Mouse (Mus musculus) kidney, postnatal 14 days (tissue): Measurements from ENCODE around the gene Rpp38.

Experiments used
- DNase-seq: peaks from one replicate; pipeline ENCODE4 v3.0.0; 2022; ENCODE audit warnings: mixed read lengths

Rpp38 gene

DNA sequence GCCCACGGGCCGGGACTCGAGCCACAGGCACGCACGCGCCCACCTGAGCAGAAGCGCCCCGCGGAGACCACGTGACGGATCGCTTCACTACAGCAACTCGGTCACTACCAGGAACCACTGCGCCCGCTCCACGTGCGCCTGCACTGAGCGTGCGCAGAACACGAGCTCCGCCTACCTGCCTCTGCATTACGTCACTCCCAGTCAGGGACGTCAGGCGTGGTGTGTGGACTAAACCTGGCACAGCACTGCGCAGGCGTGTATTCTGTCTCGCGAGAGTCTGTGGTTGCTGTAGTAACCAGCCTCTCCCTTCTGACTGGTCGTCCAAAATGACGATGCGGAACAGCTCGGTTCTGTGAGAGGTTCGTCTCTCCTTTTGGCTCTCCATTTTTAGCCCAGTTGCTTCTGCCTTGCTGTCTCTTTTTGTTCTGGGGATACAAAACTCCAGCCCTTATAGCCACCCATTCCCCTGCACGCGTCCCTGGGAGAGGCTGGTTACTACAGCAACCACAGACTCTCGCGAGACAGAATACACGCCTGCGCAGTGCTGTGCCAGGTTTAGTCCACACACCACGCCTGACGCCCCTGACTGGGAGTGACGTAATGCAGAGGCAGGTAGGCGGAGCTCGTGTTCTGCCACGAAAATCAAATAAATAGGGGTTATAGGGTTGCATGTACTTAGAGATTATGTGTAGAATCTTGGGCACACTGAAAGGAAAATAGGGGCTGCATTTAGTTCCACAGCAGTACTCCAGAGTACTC, at the start of gene Rpp38:
Gene Rpp38 (minus strand): TSS at position 160 of the 759 bp plus-strand sequence.
- DNase-seq = peak; percentile 99

- DNase-seq = no peak
Measured at GRCm38 (mm10) chr2:3365127-3365526, 32.7 kb upstream of the Rpp38 start.

- no peak for DNase-seq
Measured at GRCm38 (mm10) chr2:3361067-3361466, 28.6 kb upstream of the Rpp38 start.

- DNase-seq = no peak
Measured at GRCm38 (mm10) chr2:3357887-3358286, 25.4 kb upstream of the Rpp38 start.

GRCm38 (mm10) chr2:3356311-3356710, 23.9 kb upstream of the Rpp38 start:
- no peak for DNase-seq

- DNase-seq = no peak
Measured at GRCm38 (mm10) chr2:3355793-3356192, 23.4 kb upstream of the Rpp38 start.

GRCm38 (mm10) chr2:3353160-3353559, 20.7 kb upstream of the Rpp38 start:
- no peak for DNase-seq

GRCm38 (mm10) chr2:3348919-3349318, 16.5 kb upstream of the Rpp38 start:
- DNase-seq = peak; percentile 27

- no peak for DNase-seq
Measured at GRCm38 (mm10) chr2:3348422-3348821, 16.0 kb upstream of the Rpp38 start.

DNA sequence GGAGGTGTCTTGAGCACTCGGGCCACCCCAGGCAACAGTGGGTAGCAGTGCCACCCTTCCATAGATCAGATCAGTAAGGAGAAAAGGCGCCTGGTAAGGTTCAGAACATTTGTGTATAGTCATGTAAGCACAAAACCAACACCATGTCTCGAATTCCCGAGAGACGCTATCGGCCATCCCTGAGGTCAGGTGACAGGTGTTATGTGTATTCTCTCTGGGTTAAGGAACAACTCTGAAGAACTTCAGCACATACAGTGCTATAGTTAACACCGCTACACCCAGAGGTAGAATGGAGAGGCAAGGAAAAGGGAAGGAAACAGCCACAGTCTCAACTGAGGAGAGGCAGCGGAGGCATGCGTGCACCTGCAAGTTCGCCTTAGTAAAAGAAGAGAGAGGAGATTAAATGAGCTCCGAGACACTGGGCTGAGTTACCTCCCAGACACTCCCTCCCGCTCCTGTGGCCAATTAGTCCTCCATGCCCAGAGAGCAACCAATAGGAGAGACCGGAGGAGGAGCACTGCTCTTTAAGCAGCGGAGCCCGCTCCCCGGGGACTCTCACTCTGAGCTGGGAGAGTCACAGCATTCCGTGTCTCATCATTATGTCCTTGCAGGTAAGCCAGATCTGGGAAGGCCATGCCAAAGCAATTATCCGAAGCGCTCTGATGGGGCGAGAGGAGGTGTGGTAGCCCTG, 3.3 kb upstream of the Rpp38 start, which contains the start of gene Acbd7:
Gene Acbd7 (plus strand): TSS at position 558 of the 691 bp plus-strand sequence.
- DNase-seq = peak; percentile 74

DNA sequence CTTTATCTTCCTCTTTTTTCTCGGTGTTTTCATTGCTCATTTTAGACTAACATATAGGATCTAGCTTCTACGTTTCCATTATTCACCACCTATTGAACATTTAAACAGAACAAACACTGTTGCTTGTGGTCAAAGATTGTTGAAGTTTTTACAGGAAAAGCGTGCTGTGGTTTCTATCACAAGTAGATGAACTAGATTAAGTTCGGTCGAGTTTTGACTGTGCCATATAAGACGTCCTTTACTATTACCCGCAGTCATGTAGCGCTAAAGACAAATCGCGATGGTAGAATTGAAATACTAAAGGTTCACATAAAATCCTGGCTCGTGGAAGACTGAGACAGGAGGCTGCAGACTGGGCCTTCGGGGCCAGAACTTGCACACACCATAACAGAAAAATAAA, 1.3 kb upstream of the Rpp38 start:
- no peak for DNase-seq

DNA sequence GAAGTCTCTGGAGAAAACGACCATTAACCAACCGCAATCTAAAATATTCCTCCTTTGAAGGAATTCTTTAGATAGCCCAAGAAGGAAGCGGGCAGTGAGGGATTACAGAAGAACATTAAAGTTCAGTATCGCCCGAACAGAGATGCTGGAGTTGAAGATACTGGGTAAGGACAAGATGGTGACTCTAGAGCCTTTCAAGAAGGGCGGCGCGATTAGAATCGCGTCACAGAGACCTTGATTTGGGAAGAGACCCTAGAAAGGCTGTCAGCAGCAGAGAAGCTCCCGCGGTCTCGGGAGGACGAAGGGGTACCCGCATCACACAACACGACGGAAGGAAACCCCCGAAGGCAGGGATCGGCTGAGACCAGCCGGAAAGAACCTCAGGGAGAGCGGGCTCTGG, 387 bp downstream of the Rpp38 start:
- no peak for DNase-seq

GRCm38 (mm10) chr2:3331071-3331703, 1.3 kb downstream of the Rpp38 start:
- no peak for DNase-seq

- DNase-seq = peak; percentile 69
Measured at GRCm38 (mm10) chr2:3327351-3327750, 5.1 kb downstream of the Rpp38 start.

GRCm38 (mm10) chr2:3326547-3326946, 5.9 kb downstream of the Rpp38 start:
- no peak for DNase-seq

GRCm38 (mm10) chr2:3324381-3325130, 7.9 kb downstream of the Rpp38 start:
- DNase-seq = no peak

DNA sequence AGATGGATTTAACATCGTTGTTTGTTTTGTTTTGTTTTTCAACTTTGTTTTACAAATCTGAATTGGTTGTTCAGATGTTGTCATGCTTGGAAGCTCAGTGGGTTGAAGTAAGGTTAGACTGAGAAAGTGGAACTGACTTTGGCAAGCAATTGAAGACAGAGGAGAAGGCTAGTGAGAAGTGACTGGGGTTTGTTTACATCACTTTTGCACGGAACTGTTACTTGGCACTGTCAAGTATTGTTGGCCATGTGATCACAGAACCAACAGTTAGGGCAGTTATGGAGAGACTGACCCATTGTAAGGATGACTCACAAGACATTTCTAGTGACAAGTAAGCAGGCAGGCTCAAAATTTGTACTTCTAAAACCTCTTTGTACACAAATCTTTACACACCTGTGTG, 9.3 kb downstream of the Rpp38 start:
- no peak for DNase-seq

DNA sequence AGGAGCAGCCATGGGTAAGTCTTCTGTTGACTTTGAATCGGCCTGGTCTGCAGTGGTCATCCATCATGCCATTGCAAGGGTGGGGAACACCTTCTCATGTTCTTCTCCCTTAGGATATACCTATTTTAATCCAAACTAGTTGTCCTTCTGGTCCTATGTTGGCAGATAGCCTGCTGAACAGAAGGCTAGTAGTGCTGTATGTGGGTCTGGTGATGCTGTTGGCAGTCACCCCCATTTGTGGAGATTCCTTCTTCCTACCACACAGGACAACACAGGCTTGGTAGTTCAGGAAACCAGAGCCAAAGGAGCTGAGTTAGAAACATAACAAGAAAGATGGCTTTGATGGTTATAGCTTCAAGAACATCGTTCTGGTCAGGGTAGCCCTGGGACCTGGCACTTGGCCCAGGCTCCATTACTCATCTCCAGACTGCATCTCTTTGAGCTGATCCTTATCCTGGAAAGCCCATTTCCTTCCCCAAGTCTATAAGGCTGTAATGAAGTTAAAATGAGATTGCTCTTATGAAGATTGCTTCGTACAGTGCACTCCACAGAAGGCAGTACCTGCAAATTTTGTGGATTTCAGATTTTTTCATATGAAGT, 26.9 kb downstream of the Rpp38 start:
- peak; percentile 55 for DNase-seq

GRCm38 (mm10) chr2:3295826-3296225, 36.6 kb downstream of the Rpp38 start:
- DNase-seq = no peak

- no peak for DNase-seq
Measured at GRCm38 (mm10) chr2:3292170-3292569, 40.3 kb downstream of the Rpp38 start.

DNA sequence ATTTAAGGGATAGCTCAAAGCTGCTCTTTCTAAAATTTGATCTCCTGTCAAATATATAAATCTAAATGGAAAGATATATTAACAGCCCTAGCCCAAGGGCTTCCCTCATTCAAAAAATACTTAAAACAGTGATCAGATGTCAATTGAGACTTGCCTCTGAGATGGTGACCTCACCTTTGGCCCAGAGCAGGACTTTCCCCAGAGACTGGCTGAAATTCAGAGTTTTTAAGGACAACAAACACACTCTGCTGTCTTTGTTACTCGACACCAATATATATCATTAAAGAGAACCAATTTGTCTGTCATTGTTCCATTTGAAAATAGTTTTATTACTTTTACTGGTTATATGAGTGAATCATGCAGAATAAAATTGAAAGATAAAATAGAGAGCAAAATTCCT, 42.9 kb downstream of the Rpp38 start:
- no peak for DNase-seq

DNA sequence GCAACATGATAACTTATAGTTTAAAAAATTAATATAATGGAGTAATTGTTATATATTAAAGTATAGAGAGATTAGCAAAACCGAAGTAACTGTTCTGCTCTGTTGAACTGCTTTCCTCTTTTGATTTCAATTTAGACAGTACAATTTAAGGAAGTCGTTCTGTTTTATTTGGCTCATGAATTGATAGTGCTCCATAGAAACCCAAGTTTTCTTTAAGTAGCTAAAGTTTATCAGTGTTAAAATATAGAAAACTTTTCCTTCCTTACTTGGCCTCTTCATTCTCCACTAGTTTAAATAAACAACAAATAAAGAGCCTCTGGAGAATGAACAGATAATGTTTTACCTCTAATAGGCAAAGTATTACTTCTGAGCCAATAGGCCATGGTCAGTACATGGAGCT, 46.2 kb downstream of the Rpp38 start:
- DNase-seq = no peak

GRCm38 (mm10) chr2:3285709-3286108, 46.7 kb downstream of the Rpp38 start:
- DNase-seq = no peak
